Mouse (Mus musculus): ENCODE measurements at regions not wholly inside any gene's neighbourhood (a gene's known extent, or its start where the extent isn't known, plus 50 kb on each side); places are given as distances from the start of the nearest gene placed in this dataset.

DNA sequence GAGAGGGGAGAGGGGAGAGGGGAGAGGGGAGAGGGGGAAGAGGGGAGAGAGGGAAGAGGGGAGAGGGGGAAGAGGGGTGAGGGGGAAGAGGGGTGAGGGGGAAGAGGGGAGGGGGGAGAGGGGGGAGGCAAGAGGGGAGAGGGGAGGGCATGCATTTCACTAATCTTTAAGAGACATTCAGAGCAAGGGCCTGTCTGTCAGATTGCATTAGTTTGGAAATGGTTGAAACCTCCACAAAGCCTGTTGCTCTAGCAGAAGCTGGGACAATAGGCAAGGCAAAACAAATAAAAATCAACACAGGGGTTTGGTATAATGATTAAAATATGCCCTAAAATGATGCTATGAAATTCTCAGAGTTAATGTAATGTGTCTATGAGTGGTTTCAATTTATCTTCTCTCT lies 196.4 kb downstream of the Cetn3 start:
- no peak for TF ChIP-seq POLR2A (IDR thresholded peaks at IDR 0.05; ENCODE audit: extremely low read depth, insufficient read depth, low read length)
- TF ChIP-seq CTCF (IDR thresholded peaks at IDR 0.05; ENCODE audit: extremely low read depth, insufficient read depth, low read length): no peak

All from cortical plate, adult 2 months (tissue).